Mouse (Mus musculus): ENCODE measurements around the gene Mef2b. TPM values are rescaled to one million over a fixed set of nuclear protein-coding genes. Genes with fewer than 3 reads are reported as not detected.

The Mef2b gene
- total RNA-seq (2014; rRNA removed) (0.09 and 0.34 TPM in 2 replicates), polyA plus RNA-seq (2012; rRNA removed) (not detected in 2 replicates)

DNA sequence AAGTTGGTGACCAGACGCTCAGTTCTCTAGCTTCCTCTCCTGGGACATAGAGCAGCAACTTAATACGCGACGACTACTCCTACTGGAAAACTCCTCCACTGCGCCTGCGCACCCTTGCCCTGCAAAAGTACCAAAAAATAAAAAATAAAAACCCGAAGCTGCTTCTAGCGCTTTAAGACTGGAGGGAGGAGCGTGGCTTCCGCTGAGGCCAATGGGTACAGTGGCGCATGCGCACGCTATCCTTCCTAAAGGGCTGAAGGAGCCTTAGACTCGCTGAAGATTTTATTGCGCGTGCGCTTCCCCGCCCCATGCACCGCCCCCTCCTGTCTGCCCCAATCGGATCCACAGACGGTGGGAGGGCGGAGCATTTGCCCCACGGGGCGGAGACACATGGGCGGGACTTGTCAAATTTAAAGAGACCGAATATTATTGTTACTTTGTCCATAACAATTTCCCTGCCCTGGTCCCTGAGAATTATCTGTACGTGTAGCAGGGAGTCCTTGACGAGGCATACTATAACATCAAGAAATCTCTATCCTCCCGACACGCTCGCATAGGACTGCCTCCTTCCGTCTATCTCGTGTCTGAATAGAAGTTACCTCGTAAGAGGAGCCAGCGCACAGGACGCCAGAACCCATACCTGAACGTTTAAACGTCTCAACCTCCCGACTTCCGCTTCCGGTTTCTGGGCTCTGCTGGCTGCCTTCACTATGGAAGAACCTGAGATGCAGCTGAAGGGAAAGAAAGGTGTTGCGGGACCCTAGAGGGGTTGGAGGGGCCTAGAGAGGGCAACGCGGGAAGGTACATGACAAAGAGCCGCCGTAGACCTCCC is at the start of gene Mef2b, which contains the start of the genes Rfxank and Borcs8:
Gene Mef2b (plus strand): TSS at position 686 of the 832 bp plus-strand sequence.
Gene Rfxank (minus strand): TSS at position 129 of the 832 bp plus-strand sequence.
Gene Borcs8 (plus strand): TSS at position 474 of the 832 bp plus-strand sequence.
- Histone ChIP-seq H3K27me3 (ENCODE audit: control insufficient read depth, insufficient read depth, low read length) (no peaks in the 10 kb centered on the region), H3K27ac (replicated peaks; ENCODE audit: insufficient read depth, low read depth, low read length) (peak within 1 kb of the TSS; percentile 84), H3K4me3 (ENCODE audit: insufficient read depth, low read depth, low read length) (peak within 1 kb of the TSS; percentile 73), H3K4me1 (ENCODE audit: control insufficient read depth, insufficient read depth, low read length) (peaks cover 11% of the 10 kb centered on the region), H3K79me2 (ENCODE audit: control insufficient read depth, insufficient read depth, low read length) (no peaks in the 10 kb centered on the region; the same call in 1 of the 2 replicates), H3K9ac (ENCODE audit: low read depth, low read length) (peak within 1 kb of the TSS; percentile 81), H3K36me3 (ENCODE audit: control insufficient read depth, insufficient read depth, low read length) (peaks cover 3% of the 10 kb centered on the region; the same call in 1 of the 2 replicates)
- WGBS, result under 1% methylated on average over 46 of the region's 46 CpGs
- DNase-seq (ENCODE audit: extremely low read depth, low read depth, low spot score), result peak; percentile 97
- TF ChIP-seq POLR2A (IDR thresholded peaks at IDR 0.05; ENCODE audit: extremely low read depth, insufficient read depth, low read length) (0 out of 2 replicates have a peak, but pooled peaks have one; percentile 27), CTCF (IDR thresholded peaks at IDR 0.05; ENCODE audit: low read depth, low read length) (no peak)

DNA sequence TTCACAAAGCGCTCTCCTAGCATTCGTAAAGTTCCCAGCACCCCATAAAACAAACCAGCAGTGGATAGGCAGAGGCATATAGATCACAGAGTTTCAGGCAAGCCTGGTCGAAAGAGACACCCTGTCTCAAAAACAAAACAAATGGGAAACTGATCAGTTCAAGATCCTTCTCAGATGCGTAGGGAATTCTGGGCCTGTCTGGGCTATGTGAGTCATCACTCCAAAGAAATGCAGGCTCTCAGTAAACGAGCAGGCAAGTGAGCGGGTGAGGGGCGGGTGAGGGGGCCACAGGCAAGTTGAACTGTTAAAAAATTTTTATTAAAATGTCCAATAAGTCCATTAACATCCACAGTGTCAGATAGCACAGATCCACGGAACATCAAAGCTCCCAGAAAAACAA is 46.7 kb upstream of the Mef2b start:
- no peak for DNase-seq (ENCODE audit: extremely low read depth, low read depth, low spot score)
- 76% methylated on average over 8 of the region's 8 CpGs for WGBS
- Histone ChIP-seq H3K4me1 (ENCODE audit: control insufficient read depth, insufficient read depth, low read length) (no peaks in the 10 kb centered on the region), H3K4me3 (ENCODE audit: insufficient read depth, low read depth, low read length) (no peak overlapping the region), H3K9ac (ENCODE audit: low read depth, low read length) (no peak overlapping the region), H3K36me3 (ENCODE audit: control insufficient read depth, insufficient read depth, low read length) (no peaks in the 10 kb centered on the region), H3K79me2 (ENCODE audit: control insufficient read depth, insufficient read depth, low read length) (no peaks in the 10 kb centered on the region), H3K27ac (replicated peaks; ENCODE audit: insufficient read depth, low read depth, low read length) (no peak overlapping the region), H3K27me3 (ENCODE audit: control insufficient read depth, insufficient read depth, low read length) (peaks cover 8% of the 10 kb centered on the region)
- TF ChIP-seq POLR2A (IDR thresholded peaks at IDR 0.05; ENCODE audit: extremely low read depth, insufficient read depth, low read length) (no peak), CTCF (IDR thresholded peaks at IDR 0.05; ENCODE audit: low read depth, low read length) (no peak)

DNA sequence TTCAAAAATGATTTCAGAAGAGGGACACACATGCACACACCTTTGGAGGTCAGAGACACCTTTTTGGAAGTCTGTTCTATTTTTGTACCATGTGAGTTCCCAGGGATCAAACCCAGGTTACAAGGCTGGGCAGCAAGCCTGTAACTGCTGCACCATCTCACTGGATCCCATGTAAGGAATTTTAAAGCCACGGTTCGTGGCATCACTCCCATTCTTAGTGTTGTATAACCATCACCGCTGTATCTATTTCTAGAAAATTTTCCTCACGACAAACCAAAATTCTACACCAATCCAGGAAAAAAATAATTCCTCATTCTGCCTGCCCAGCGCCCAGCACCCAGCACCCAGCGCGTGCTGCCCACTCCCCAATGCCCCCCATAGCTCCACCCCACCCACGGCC is 40.2 kb upstream of the Mef2b start:
- WGBS, result 69% methylated on average over 8 of the region's 8 CpGs
- Histone ChIP-seq H3K27me3 (ENCODE audit: control insufficient read depth, insufficient read depth, low read length) (no peaks in the 10 kb centered on the region), H3K9ac (ENCODE audit: low read depth, low read length) (no peak overlapping the region), H3K79me2 (ENCODE audit: control insufficient read depth, insufficient read depth, low read length) (no peaks in the 10 kb centered on the region), H3K27ac (replicated peaks; ENCODE audit: insufficient read depth, low read depth, low read length) (no peak overlapping the region), H3K4me3 (ENCODE audit: insufficient read depth, low read depth, low read length) (no peak overlapping the region), H3K4me1 (ENCODE audit: control insufficient read depth, insufficient read depth, low read length) (no peaks in the 10 kb centered on the region), H3K36me3 (ENCODE audit: control insufficient read depth, insufficient read depth, low read length) (no peaks in the 10 kb centered on the region)
- TF ChIP-seq CTCF (IDR thresholded peaks at IDR 0.05; ENCODE audit: low read depth, low read length) (no peak), POLR2A (IDR thresholded peaks at IDR 0.05; ENCODE audit: extremely low read depth, insufficient read depth, low read length) (no peak)
- DNase-seq (ENCODE audit: extremely low read depth, low read depth, low spot score), result no peak

DNA sequence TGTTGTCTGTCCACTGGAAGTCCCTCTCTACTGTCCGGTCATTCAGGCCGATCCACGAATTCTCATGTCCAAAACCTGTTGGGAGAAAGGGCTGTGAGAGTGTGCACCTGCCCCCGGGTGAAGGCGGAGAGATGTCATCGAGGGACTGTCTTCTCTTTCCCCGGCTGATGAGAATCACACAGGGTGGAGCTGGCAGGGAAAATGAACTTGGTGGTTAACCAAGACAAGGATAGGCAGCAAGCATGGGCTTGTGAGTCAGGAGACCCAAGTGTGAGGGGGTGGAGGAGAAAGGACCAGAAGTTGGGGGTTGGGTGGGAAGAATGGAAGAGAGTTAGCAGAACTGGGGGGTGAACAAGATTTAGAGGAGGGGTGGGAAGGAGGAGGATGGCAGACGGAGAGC is 39.3 kb upstream of the Mef2b start:
- no peaks in the 10 kb centered on the region for H3K27me3 ChIP-seq (ENCODE audit: control insufficient read depth, insufficient read depth, low read length)
- H3K4me3 ChIP-seq (ENCODE audit: insufficient read depth, low read depth, low read length), result no peak overlapping the region
- H3K9ac ChIP-seq (ENCODE audit: low read depth, low read length), result no peak overlapping the region
- DNase-seq (ENCODE audit: extremely low read depth, low read depth, low spot score), result no peak
- no peaks in the 10 kb centered on the region for H3K79me2 ChIP-seq (ENCODE audit: control insufficient read depth, insufficient read depth, low read length)
- WGBS, result 80% methylated on average over 8 of the region's 8 CpGs
- no peaks in the 10 kb centered on the region for H3K36me3 ChIP-seq (ENCODE audit: control insufficient read depth, insufficient read depth, low read length)
- no peaks in the 10 kb centered on the region for H3K4me1 ChIP-seq (ENCODE audit: control insufficient read depth, insufficient read depth, low read length)
- no peak for TF ChIP-seq POLR2A (IDR thresholded peaks at IDR 0.05; ENCODE audit: extremely low read depth, insufficient read depth, low read length)
- no peak for TF ChIP-seq CTCF (IDR thresholded peaks at IDR 0.05; ENCODE audit: low read depth, low read length)
- no peak overlapping the region for H3K27ac ChIP-seq (replicated peaks; ENCODE audit: insufficient read depth, low read depth, low read length)

DNA sequence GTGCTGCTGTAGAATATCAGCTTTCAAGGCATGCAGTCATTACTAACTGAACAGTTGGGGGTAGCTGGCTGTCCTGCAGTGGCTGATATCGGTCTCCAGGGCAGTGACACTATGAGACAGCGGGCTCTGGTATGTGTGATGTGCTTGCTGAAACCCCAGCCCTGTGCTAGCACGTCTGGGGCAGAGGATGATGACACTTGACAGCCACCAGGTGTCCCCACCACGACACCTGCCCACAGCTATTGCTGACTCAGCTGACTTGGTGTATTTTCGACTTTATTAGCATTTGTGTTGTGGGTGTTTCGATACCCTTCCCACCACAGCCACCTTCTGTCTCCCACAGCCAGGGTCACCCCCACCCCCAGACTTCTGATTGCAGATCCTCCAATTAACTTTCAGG is 35.0 kb upstream of the Mef2b start:
- H3K4me1 ChIP-seq (ENCODE audit: control insufficient read depth, insufficient read depth, low read length), result no peaks in the 10 kb centered on the region
- H3K27ac ChIP-seq (replicated peaks; ENCODE audit: insufficient read depth, low read depth, low read length), result no peak overlapping the region
- no peaks in the 10 kb centered on the region for H3K27me3 ChIP-seq (ENCODE audit: control insufficient read depth, insufficient read depth, low read length)
- H3K79me2 ChIP-seq (ENCODE audit: control insufficient read depth, insufficient read depth, low read length), result no peaks in the 10 kb centered on the region
- no peak overlapping the region for H3K9ac ChIP-seq (ENCODE audit: low read depth, low read length)
- H3K36me3 ChIP-seq (ENCODE audit: control insufficient read depth, insufficient read depth, low read length), result no peaks in the 10 kb centered on the region
- DNase-seq (ENCODE audit: extremely low read depth, low read depth, low spot score), result peak; percentile 43
- no peak overlapping the region for H3K4me3 ChIP-seq (ENCODE audit: insufficient read depth, low read depth, low read length)
- WGBS, result 10% methylated on average over 6 of the region's 6 CpGs
- TF ChIP-seq POLR2A (IDR thresholded peaks at IDR 0.05; ENCODE audit: extremely low read depth, insufficient read depth, low read length), result no peak
- TF ChIP-seq CTCF (IDR thresholded peaks at IDR 0.05; ENCODE audit: low read depth, low read length), result peak; percentile 94

DNA sequence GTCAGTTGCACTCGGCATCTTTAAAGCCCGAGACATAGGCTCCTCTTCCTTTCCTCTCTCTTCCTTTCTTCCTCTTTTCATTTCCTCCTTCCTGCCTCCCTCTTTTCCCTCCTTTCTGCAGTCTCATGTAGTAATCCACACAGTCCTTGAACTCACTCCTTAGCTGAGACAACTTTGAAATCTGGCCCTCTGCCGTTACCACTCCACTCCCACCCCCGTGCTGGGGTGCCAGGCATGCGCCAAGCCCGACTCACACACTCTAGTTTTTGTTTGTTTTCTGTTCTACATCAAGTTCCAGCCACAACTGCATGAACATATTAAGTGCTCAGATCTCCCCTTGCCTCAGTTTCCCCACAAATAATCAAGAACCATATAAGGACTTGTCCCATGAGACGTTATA is 34.6 kb upstream of the Mef2b start:
- DNase-seq (ENCODE audit: extremely low read depth, low read depth, low spot score), result no peak
- Histone ChIP-seq H3K4me1 (ENCODE audit: control insufficient read depth, insufficient read depth, low read length) (no peaks in the 10 kb centered on the region), H3K36me3 (ENCODE audit: control insufficient read depth, insufficient read depth, low read length) (no peaks in the 10 kb centered on the region), H3K4me3 (ENCODE audit: insufficient read depth, low read depth, low read length) (no peak overlapping the region), H3K79me2 (ENCODE audit: control insufficient read depth, insufficient read depth, low read length) (no peaks in the 10 kb centered on the region), H3K27me3 (ENCODE audit: control insufficient read depth, insufficient read depth, low read length) (no peaks in the 10 kb centered on the region), H3K9ac (ENCODE audit: low read depth, low read length) (no peak overlapping the region), H3K27ac (replicated peaks; ENCODE audit: insufficient read depth, low read depth, low read length) (no peak overlapping the region)
- 67% methylated on average over 7 of the region's 7 CpGs for WGBS
- TF ChIP-seq POLR2A (IDR thresholded peaks at IDR 0.05; ENCODE audit: extremely low read depth, insufficient read depth, low read length) (no peak), CTCF (IDR thresholded peaks at IDR 0.05; ENCODE audit: low read depth, low read length) (no peak)
